Mouse (Mus musculus) ovary, postnatal 36 days (tissue): ENCODE results near the gene Tns3.

ENCODE experiments used
- DNase-seq: peaks from one replicate; pipeline ENCODE4 v3.0.0; 2022; ENCODE audit warnings: low spot score, mixed read lengths

Tns3 gene

GRCm38 (mm10) chr11:8664393-8664743, at the start of gene Tns3:
Gene Tns3 (minus strand): TSS chr11:8664535.
- no peak for DNase-seq

DNA sequence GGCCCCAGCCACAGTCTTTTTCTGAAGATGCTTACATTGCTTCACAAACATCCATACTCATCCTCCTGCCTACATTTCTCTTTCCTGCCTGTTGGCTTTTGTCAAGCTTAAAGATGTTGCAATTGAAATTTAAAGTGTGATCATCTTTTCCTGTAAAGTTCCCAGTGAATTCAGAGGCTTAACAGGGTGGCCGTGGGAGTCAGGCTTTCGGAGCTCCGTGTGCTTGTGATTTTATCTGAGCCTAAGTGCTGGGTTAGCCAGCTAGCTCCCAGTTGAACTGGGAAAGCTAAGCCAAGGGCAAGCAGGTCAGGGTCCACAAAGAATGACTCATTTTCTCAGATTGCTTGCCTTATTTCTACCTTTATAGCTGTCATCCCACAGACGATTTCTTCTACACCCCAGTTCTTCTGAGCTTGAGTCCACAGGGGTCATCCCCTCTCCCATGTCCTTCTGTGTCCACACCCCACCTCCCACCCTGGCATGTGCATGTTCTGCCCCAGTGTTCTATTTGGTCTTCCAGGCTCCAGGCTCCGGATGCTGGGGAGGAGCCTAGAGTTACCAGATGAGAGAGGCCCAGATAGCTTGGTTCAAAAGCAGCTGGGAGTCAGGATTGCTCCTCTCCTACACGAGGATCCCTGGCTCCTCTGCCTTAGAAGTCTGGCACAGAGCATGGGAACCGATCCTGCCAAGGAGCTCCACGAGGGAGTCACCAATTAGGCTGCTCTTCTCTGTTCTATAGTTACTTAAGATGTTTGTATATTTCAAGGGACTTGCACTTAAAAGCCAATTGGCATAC, 42.1 kb upstream of the Tns3 start:
- DNase-seq, result peak; percentile 38

- no peak for DNase-seq
Observed at GRCm38 (mm10) chr11:8705156-8705555, 40.8 kb upstream of the Tns3 start.

DNA sequence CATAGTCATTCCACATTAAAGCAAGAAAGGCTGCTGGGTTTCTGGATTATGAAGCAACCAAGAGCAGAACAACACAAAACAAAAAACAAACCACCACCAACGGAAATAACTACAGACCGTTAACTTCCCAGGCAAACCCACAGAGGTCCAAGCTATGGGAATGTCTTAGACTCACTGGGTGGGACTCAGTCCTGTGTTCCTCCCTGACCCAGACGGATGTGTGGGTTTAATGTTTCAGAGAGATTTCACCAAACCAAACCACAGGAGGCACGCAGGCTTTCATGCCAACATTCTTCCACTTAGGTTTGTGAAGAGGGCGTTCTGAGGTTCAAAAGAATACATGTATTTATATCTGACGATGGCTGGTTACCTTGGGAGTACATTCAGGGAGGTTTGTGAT, 39.5 kb upstream of the Tns3 start:
- DNase-seq, result no peak

GRCm38 (mm10) chr11:8702532-8702886, 38.2 kb upstream of the Tns3 start:
- DNase-seq, result no peak

GRCm38 (mm10) chr11:8701845-8702531, 37.7 kb upstream of the Tns3 start:
- DNase-seq, result no peak

GRCm38 (mm10) chr11:8701400-8701799, 37.1 kb upstream of the Tns3 start:
- peak; percentile 23 for DNase-seq

GRCm38 (mm10) chr11:8700641-8701221, 36.4 kb upstream of the Tns3 start:
- DNase-seq, result no peak

DNA sequence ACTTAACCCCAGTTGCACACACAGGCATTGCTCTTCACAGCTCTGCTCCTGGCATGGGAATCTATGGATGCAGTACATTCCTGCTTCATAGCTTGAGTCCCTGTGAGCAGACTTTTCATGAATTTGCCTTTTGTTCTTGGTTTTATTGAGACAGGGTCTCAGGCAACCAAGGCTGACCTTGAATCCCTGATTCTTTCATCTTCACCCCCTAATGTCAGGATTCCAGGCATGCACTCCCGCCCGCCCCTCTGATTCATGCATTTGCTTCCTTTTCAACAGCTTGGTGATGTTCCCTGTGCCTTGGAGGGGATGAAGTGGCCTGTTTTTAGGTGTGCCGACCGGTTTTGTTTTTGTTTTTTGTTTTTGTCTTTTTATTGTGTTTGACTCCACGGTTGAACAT, 35.4 kb upstream of the Tns3 start:
- no peak for DNase-seq

DNA sequence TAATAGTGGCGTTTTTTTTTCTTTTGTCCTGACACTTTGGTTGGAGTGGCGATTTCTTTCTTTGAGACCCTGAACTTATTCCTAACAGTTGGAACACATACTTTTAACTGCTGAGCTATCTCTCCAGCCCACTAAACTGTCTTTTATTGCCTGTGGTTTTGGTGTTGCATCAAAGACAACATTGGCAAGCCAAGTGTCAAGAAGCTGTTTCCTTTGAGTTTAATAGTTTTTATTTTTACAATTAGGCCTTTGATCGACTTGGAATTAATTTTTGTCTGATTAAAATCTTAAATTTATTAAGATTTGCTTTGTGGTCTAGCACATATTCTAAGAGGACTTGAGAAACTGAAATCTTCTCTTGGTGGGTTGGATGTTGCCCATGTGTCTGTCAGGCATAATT, 33.3 kb upstream of the Tns3 start:
- DNase-seq, result no peak

GRCm38 (mm10) chr11:8694096-8694495, 29.8 kb upstream of the Tns3 start:
- no peak for DNase-seq

- DNase-seq, result peak; percentile 29
Observed at GRCm38 (mm10) chr11:8692536-8693471, 28.5 kb upstream of the Tns3 start.

DNA sequence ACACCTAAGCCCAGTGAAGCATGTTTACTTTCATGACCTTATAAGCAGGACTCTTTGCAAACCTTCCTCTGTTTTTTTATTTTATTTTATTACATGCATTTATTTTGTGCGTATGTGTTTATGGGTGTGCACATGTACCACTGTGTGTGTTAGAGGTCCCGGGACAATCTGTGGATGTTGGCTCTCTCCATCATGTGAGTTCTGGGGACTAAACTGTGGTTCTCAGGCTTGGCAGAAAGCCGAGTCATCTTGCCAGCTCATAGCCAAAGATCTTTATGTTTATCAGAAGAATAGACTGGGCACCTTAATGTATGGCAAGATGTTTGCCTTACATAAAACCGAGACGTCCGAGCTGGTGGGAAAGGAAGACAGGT, 27.8 kb upstream of the Tns3 start:
- no peak for DNase-seq

GRCm38 (mm10) chr11:8691605-8692004, 27.3 kb upstream of the Tns3 start:
- no peak for DNase-seq

GRCm38 (mm10) chr11:8690633-8691032, 26.3 kb upstream of the Tns3 start:
- DNase-seq, result no peak

- DNase-seq, result no peak
Observed at GRCm38 (mm10) chr11:8689515-8689914, 25.2 kb upstream of the Tns3 start.

- DNase-seq, result no peak
Observed at GRCm38 (mm10) chr11:8688907-8689306, 24.6 kb upstream of the Tns3 start.

GRCm38 (mm10) chr11:8686501-8686900, 22.2 kb upstream of the Tns3 start:
- DNase-seq, result no peak

DNA sequence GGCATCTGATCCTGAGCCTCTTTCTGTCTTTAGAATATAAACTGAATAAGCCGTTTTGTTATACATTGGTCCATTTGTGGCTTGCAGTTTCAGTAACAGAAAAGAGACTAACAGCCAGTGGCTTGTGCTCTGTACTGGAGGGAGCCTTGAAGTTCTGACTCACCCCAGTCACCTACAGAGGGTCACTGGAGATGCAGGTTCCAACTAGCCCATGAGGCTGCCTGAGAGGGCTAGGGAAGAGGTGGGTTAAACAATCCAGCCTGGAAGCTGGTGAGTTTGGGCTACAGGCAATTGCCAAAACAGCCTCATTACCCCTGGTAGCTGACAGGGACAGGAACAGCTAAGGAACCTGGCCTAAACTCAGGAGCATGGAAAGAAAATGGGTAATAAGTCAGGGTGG, 21.7 kb upstream of the Tns3 start:
- no peak for DNase-seq

DNA sequence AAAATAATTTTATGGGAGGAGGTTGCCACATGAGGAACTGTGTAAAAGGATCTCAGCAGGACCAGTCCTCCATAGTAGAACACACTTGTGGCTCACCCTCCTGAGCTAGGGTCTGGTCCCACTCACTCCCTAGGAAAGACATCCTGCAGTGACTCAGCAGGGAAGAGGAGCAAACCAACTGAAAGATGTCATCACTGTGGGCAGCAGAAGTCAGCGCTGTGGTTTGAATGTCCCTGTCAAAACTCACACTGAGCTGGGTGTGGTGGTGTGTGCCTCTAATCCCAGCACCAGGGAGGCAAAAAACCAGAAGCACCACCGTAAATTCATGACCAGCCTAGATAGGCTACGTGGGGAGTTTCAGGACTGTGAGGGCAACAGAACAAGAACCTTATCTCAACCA, 20.9 kb upstream of the Tns3 start:
- no peak for DNase-seq

DNA sequence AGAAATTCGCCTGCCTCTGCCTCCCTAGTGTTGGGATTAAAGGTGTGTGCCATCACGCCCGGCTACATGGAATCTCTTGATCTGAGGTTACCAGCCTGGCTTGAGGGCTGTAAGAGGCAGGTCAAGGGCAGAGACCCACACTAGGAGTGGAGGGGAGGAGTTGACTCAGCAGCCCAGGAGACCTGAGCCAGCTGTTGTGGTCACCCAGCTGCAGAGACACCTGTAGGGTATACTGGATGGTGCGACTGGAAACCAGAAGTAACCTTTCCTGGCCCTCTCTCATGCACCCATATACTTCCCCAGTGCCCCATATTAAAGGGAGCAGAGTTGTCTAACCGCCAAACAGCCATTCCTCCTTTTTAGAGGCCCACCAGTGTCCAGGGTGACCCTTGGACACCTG, 19.9 kb upstream of the Tns3 start:
- DNase-seq, result no peak

DNA sequence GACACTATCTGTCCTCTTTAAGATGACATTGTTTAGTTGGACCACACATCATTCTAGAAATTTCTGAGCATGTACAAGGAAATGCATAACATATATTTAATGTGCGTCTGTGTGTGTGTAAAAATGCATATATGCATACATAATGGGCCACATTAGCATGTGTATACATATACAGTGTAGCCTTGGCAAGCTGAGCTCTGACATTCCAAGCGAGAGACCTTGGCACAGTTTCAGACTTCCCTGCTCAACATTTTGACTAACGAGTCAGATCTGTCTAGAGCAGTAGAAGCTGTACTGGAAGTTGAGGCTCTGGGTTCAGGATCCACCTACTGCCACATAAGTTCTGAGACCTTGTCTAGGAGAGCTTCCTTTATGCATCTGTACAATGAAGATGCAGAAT, 17.0 kb upstream of the Tns3 start:
- no peak for DNase-seq
